Mouse (Mus musculus) midbrain, embryonic 14.5 days (tissue): ENCODE data around the gene Ccdc181. TPM values are rescaled to one million over a fixed set of nuclear protein-coding genes. Genes with fewer than 3 reads are reported as not detected.

Experiments used
- ATAC-seq: fragments of 200-750 bp; cut with Nextera tagmentation; 2 replicates; pipeline ENCODE4 v1.8.0; 2017; ENCODE audit warnings: moderate number of reproducible peaks, moderate library complexity; ENCODE audit not compliant: low FRiP score, low TSS enrichment
- DNase-seq: peaks from one replicate; pipeline ENCODE4 v3.0.0-alpha.2; 2015
- H3K27ac ChIP-seq: fragments of 300-500 bp; sonication (generic); replicated peaks from 2 replicates; pipeline ENCODE4 v1.5.1; 2014; ENCODE audit warnings: mild to moderate bottlenecking, low read depth, low read length, moderate library complexity
- H3K27me3 ChIP-seq: fragments of 300-500 bp; sonication (generic); 2 replicates; pipeline ENCODE4 v1.6.1; 2014; ENCODE audit warnings: low read length, control low read depth, mixed read lengths; ENCODE audit not compliant: control insufficient read depth, insufficient read depth
- H3K36me3 ChIP-seq: fragments of 300-500 bp; sonication (generic); 2 replicates; pipeline ENCODE4 v1.6.1; 2014; ENCODE audit warnings: low read length, control low read depth; ENCODE audit not compliant: control insufficient read depth, insufficient read depth
- H3K4me1 ChIP-seq: fragments of 300-500 bp; sonication (generic); 2 replicates; pipeline ENCODE4 v1.6.1; 2014; ENCODE audit warnings: mild to moderate bottlenecking, antibody characterized with exemption, low read length, control low read depth; ENCODE audit not compliant: control insufficient read depth, insufficient read depth
- H3K4me2 ChIP-seq: fragments of 300-500 bp; sonication (generic); 2 replicates; pipeline ENCODE4 v1.6.1; 2014; ENCODE audit warnings: mild to moderate bottlenecking, low read length, moderate library complexity
- H3K4me3 ChIP-seq: fragments of 300-500 bp; sonication (generic); replicated peaks from 2 replicates; pipeline ENCODE4 v1.5.1; 2014; ENCODE audit warnings: low read depth, low read length
- H3K9ac ChIP-seq: fragments of 300-500 bp; sonication (generic); replicated peaks from 2 replicates; pipeline ENCODE4 v1.6.1; 2014; ENCODE audit warnings: mild to moderate bottlenecking, low read length, moderate library complexity
- H3K9me3 ChIP-seq: fragments of 300-500 bp; sonication (generic); 2 replicates; pipeline ENCODE4 v1.6.1; 2016; ENCODE audit warnings: low read length, control low read depth, mixed read lengths; ENCODE audit not compliant: control insufficient read depth
- WGBS: fragments of 180-500 bp; shearing (Covaris S2); extraction: QIAGEN DNeasy Blood & Tissue Kit; methylation state at CpG from one replicate; pipeline ENCODE4 v1.1.7; 2014; 5-methylcytosine and 5-hydroxymethylcytosine counted together
- polyA plus RNA-seq: library from polyadenylated mRNA; unstranded; fragments of >200 nt; fragmentation: Nextera tagmentation; extraction: Ambion mirVana; gene quantifications from 2 replicates; pipeline ENCODE4 v1.2.1, GENCODE M21; 2014

Gene Ccdc181
- polyA plus RNA-seq, 1 experiment from 2014 or later, result 25.4 TPM

DNA sequence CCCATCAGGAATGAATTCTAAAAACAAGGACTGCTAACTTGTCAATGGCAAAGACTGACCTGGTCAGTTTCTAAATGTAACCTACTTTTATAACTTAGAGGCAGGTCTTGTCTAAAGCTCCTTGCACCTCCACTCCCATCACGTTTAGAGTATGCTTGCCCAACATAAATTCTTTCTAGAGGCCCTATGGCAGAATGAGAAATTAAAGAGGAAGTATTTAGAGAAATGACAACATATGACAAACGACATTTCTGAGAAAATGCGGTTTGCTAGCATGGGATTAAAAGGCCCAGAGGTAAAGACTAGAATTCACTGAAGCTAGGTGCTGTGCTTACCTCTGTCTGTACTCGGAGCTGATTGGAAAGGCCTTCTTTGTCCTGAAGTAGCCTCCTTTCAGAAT is 26.6 kb downstream of the Ccdc181 start:
- no peak overlapping the region for H3K9ac ChIP-seq
- H3K27ac ChIP-seq, result no peak overlapping the region
- H3K4me3 ChIP-seq, result no peak overlapping the region
- DNase-seq (no peak), ATAC-seq (no peak)
- H3K36me3 ChIP-seq, result peaks cover 61% of the 10 kb centered on the region
- no peaks in the 10 kb centered on the region for H3K9me3 ChIP-seq
- H3K4me2 ChIP-seq, result no peak overlapping the region
- no peaks in the 10 kb centered on the region for H3K27me3 ChIP-seq
- WGBS, result 90% methylated on average over 4 of the region's 4 CpGs
- H3K4me1 ChIP-seq, result 0 out of 2 replicates have a peak, but pooled peaks cover 4% of the 10 kb centered on the region

GRCm38 (mm10) chr1:164303821-164304220 is 28.4 kb downstream of the Ccdc181 start, which contains the start of gene Nme7:
Gene Nme7, plus strand, starts transcription at chr1:164304121.
- DNase-seq, result no peak
- ATAC-seq, result no peak
- Histone ChIP-seq H3K36me3 (peaks cover 42% of the 10 kb centered on the region), H3K4me3 (no peak within 1 kb of the TSS), H3K9me3 (no peaks in the 10 kb centered on the region), H3K4me2 (no peak within 1 kb of the TSS), H3K27ac (no peak within 1 kb of the TSS), H3K9ac (no peak within 1 kb of the TSS), H3K4me1 (peaks cover 11% of the 10 kb centered on the region), H3K27me3 (no peaks in the 10 kb centered on the region)
- WGBS, result 94% methylated on average over 5 of the region's 5 CpGs

DNA sequence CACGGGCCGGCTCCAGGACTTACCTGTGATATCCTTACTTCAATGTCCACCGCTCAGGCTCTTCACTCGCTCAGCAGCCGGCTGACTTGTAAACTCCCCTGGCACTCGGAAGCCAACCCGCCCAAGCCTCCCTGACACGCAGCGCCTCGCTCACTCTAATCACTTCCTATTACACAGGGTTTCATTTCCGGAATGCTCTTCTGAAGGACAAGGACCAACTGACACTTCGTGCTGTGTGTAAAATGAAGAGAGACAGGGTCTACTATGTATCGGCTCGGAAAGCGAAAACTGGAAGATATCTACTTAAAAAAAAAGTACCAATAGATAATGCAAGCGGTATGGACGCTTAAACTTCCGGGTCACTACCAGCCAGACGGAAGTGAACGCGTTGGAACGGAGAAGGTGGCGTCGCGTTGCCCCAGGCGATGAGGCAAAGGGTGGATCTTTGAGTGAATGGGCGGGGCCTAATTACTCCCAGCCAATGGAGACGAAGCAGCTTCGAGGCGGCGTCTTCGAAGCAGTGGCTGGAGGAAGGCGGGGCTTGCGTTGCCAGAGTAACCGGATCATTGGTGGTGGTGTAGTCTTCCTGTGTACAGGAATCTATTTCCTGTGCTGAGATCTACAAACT is 31.9 kb downstream of the Ccdc181 start, which contains the start of gene Blzf1:
Gene Blzf1, minus strand, starts transcription at position 366 of the 628 bp plus-strand sequence.
- Histone ChIP-seq H3K27ac (peak within 1 kb of the TSS; percentile 60), H3K27me3 (no peaks in the 10 kb centered on the region), H3K4me3 (peak within 1 kb of the TSS; percentile 79), H3K9ac (peak within 1 kb of the TSS; percentile 65), H3K9me3 (no peaks in the 10 kb centered on the region), H3K36me3 (peaks cover 14% of the 10 kb centered on the region), H3K4me1 (peaks cover 11% of the 10 kb centered on the region), H3K4me2 (peak within 1 kb of the TSS; percentile 65)
- WGBS, result under 1% methylated on average over 35 of the region's 35 CpGs
- DNase-seq, result peak; percentile 100
- ATAC-seq, result peak; percentile 98

- H3K36me3 ChIP-seq, result peaks cover 14% of the 10 kb centered on the region; the same call in 1 of the 2 replicates
- H3K9ac ChIP-seq, result peak overlapping the region; percentile 50
- H3K4me1 ChIP-seq, result peaks cover 11% of the 10 kb centered on the region
- H3K4me3 ChIP-seq, result peak overlapping the region; percentile 79
- WGBS, result 12% methylated on average over 10 of the region's 10 CpGs
- no peaks in the 10 kb centered on the region for H3K27me3 ChIP-seq
- H3K27ac ChIP-seq, result no peak overlapping the region
- ATAC-seq (0 out of 2 replicates have a peak, but pooled peaks have one; percentile 18), DNase-seq (no peak)
- H3K4me2 ChIP-seq, result peak overlapping the region; percentile 65
- no peaks in the 10 kb centered on the region for H3K9me3 ChIP-seq
These were observed 32.5 kb downstream of the Ccdc181 start for GRCm38 (mm10) chr1:164307922-164308321.

DNA sequence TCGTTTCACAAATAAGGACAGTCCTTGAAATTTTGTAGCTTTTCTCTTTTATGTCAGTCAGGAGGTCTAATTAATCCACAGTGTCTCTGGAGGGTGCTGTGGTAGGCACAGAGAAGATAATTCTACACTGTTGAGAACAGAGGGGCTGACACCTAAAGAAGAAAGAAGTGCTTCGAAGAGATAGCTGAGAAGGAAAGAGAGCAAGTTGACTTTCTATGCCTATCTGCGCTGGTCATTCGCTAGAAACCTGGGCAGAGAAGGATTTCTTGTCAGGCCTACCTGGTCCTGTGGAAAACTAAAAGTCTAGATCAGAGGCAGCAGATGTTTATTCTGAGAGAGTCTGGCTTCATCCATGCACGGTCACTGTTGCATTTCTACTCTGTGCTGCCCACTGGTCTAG is 38.7 kb downstream of the Ccdc181 start:
- Histone ChIP-seq H3K27ac (no peak overlapping the region), H3K4me3 (no peak overlapping the region), H3K9me3 (no peaks in the 10 kb centered on the region), H3K9ac (no peak overlapping the region), H3K4me2 (no peak overlapping the region), H3K4me1 (no peaks in the 10 kb centered on the region), H3K27me3 (no peaks in the 10 kb centered on the region), H3K36me3 (peaks cover 12% of the 10 kb centered on the region; the same call in 1 of the 2 replicates)
- 91% methylated on average over 5 of the region's 5 CpGs for WGBS
- no peak for DNase-seq
- no peak for ATAC-seq

DNA sequence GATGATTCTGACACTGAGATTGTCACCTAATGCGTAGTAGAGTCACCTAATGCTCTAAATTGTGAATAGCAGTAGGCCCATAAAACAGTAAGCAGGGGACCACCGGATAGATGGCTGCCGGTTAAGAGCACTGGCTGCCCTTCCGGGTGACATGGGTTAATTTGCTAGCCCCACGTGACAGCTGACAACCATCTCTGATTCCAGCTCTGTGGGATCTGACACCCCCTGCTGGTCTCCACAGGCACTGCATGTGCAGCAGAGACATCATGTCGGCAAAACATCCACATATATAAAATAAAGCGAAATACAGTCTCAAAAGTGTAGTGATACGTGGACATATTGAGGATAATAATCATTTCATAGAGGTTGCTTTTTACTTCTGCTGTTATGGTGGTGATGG is 39.9 kb downstream of the Ccdc181 start:
- Histone ChIP-seq H3K9ac (no peak overlapping the region), H3K9me3 (no peaks in the 10 kb centered on the region), H3K36me3 (peaks cover 12% of the 10 kb centered on the region; the same call in 1 of the 2 replicates), H3K4me2 (no peak overlapping the region), H3K4me3 (no peak overlapping the region), H3K27ac (no peak overlapping the region), H3K27me3 (no peaks in the 10 kb centered on the region), H3K4me1 (no peaks in the 10 kb centered on the region)
- DNase-seq (peak; percentile 39), ATAC-seq (no peak)
- WGBS, result 78% methylated on average over 8 of the region's 8 CpGs

GRCm38 (mm10) chr1:164316697-164317096 is 41.3 kb downstream of the Ccdc181 start:
- Histone ChIP-seq H3K4me3 (no peak overlapping the region), H3K36me3 (peaks cover 10% of the 10 kb centered on the region; the same call in 1 of the 2 replicates), H3K9me3 (no peaks in the 10 kb centered on the region), H3K27me3 (no peaks in the 10 kb centered on the region), H3K4me1 (no peaks in the 10 kb centered on the region), H3K27ac (0 out of 2 replicates have a peak overlapping the region, but pooled peaks have one; percentile 5), H3K4me2 (no peak overlapping the region), H3K9ac (no peak overlapping the region)
- DNase-seq, result peak; percentile 93
- 32% methylated on average over 3 of the region's 3 CpGs for WGBS
- peak; percentile 59; the same call in 1 of the 2 replicates for ATAC-seq

DNA sequence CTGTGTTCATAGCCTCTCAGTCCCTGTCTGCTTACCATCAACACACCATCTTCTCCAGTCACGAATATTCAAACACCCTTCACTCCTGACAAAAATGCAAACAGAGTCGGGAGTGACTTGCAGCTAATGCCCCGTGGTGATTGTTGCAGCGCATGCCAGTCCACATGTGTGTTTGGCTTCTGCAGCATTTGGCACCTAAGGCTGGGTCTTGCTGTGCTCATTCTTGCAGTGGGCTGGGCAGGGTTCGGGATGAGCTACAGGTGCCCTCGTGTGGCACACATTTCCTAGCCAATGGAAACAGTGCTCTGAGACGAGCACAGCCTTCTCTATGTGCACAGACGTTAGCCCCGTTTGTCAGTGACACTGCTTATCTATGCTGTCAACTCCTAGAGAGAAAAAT is 41.9 kb downstream of the Ccdc181 start:
- 0 out of 2 replicates have a peak overlapping the region, but pooled peaks have one; percentile 5 for H3K27ac ChIP-seq
- H3K9ac ChIP-seq, result no peak overlapping the region

GRCm38 (mm10) chr1:164318474-164318873 is 43.1 kb downstream of the Ccdc181 start:
- ATAC-seq, result no peak
- Histone ChIP-seq H3K9ac (no peak overlapping the region), H3K27ac (no peak overlapping the region), H3K27me3 (no peaks in the 10 kb centered on the region), H3K4me1 (no peaks in the 10 kb centered on the region), H3K36me3 (no peaks in the 10 kb centered on the region), H3K9me3 (no peaks in the 10 kb centered on the region), H3K4me3 (no peak overlapping the region), H3K4me2 (no peak overlapping the region)
- WGBS, result 91% methylated on average over 5 of the region's 5 CpGs
- DNase-seq, result no peak

More for the DNA sequence above, 41.9 kb downstream of the Ccdc181 start:
- no peak overlapping the region for H3K4me3 ChIP-seq
- no peaks in the 10 kb centered on the region for H3K27me3 ChIP-seq
- no peaks in the 10 kb centered on the region for H3K4me1 ChIP-seq
- no peak overlapping the region for H3K4me2 ChIP-seq
- no peaks in the 10 kb centered on the region for H3K9me3 ChIP-seq
- WGBS, result 87% methylated on average over 9 of the region's 9 CpGs
- peaks cover 8% of the 10 kb centered on the region; the same call in 1 of the 2 replicates for H3K36me3 ChIP-seq
- DNase-seq, result no peak
- no peak; the same call in 1 of the 2 replicates for ATAC-seq
